Mouse (Mus musculus): ENCODE data around the gene Coil.

- TF ChIP-seq POLR2A (IDR thresholded peaks at IDR 0.05; ENCODE audit: low read depth, low read length) (no peak), USF1 (IDR thresholded peaks at IDR 0.05; ENCODE audit: low read depth, low read length) (no peak), RAD21 (IDR thresholded peaks at IDR 0.05; ENCODE audit: low read depth, low read length) (no peak), KAT2A (IDR thresholded peaks at IDR 0.05; ENCODE audit: insufficient replicate concordance, low read length) (no peak), ETS1 (conservative IDR thresholded peaks at IDR 0.05; ENCODE audit: low read depth, low read length) (peak; percentile 20; the same call in 1 of the 2 replicates)
Measured at GRCm38 (mm10) chr11:88945971-88946585, 24.0 kb upstream of the Coil start.
